Mouse (Mus musculus) cerebellum, postnatal 10 days (tissue): ENCODE data around the gene Abca8a.
"Not testable (repeated sequence)": the region's sequence is repeated elsewhere in the genome, so short reads cannot be mapped to it uniquely, and the experiment has no call there.

Experiments
- DNase-seq, 2 experiments: peaks; one replicate each; pipeline ENCODE4 v3.0.0; 2021; ENCODE audit warnings: mixed read lengths in 2 of 2

Abca8a gene

DNA sequence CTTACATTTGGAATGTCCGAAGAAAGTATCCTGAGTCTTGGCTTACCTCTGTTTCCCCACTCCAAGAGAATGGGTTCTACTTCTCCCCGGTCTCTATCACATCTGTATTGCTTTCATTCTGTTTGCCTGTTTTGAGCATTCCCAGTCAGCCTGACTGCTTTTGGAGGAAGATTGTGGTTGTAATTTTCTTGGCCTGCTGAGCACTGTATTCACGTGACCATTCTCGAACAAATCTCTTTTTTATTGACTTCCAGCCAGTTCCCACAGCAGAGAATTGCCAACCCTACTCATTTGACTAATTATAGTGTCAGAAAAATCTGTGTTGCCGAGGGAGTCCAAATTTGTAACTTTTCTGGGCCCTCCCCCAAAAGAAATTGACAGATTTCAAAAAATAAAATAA, at the start of gene Abca8a:
Abca8a (minus strand) TSS at position 121 of the 400 bp plus-strand sequence.
- peak; percentile 8 to 16 for DNase-seq

DNA sequence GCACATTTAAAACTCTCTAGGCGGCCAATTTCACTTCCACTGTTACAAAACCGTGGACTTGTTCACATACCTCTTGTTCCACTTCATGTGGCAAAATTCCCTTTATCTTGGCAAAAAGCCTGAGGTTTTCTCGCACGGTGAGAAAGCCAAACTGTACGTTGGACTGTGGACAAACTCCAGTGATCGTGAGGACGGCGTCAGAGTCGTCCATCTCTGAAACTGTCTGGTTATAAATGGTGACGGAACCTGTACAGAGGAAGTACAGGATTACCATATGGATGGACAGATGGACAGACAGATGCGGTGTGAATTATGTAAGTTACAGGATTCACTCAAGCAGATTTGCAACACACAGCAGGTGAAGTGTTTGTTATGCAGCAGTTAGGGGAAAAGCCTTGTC, 49.6 kb upstream of the Abca8a start:
- peak; percentile 28 to 35 for DNase-seq

DNA sequence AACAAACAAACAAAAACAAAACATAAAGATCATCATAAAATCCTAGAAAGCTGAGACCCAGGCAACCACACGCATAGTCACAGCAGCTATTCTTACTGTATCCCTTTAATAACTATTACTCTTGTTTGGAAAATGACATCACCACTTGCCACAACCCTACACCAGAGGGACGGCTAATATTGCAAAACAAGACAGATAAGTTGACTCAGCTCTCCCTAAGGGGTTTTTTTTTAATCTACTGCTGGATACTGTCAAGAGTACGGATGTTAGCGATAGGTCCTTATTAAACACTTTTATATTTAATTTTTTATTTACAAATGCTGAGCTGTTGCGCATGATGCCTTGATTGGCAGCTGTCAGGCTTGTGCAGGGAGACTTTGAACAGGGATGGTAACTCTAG, 35.0 kb upstream of the Abca8a start:
- DNase-seq = no peak

DNA sequence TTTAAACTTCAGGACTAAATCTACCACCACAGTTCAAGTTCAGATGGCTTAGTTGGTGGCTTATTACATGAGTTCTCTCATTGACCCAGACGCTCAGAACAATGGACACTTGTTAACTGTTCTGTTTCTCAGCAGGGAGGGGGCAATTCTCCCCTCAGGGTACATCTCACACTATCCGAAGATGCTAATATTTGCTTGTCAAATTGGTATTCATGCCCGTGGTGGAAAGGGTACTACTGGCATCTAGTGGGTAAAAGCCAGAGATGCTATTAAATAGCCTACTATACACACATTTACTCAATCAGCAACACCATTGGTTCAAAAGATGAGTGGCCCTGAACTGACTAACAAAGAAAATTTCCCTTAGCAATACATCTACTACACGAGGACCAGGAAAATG, 15.4 kb upstream of the Abca8a start:
- DNase-seq = peak; percentile 41 to 43

DNA sequence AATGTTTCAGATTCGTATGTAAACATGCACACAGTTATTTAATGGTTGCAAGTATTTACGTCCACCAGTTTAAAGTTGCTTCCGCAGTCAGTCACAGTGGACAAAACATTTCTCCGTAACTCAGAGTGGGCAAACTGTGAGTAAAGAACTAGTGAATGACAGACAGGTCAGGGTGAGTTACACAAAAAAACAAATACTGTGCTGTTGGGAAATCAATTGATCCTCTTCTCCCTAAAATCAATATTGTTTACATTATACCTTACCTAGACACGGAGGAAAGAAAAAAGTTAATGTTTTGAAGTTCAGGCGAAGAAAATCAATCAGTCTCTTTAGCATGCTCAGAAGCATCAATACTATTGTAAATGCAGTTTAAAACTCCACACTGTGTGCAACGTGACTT, 5.7 kb upstream of the Abca8a start:
- DNase-seq = no peak

DNA sequence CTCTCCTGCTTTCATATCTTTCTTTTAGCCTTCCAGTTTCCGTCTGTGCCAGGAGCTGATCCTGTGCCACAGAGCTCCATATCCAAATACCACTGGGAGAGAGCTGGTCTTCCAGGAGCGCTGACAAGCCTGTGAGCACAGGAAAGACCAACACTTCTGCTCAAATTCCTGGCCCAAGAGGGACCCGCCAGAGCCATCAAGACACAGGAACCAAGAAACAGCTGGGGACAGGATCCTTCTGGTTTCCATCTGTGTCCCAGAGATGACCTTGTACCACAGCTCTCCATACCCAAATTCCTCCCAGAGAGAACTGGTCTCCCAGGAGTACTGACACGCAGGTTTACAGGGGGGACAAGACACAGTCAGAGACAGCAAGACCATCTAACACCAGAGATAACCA, 3.1 kb upstream of the Abca8a start:
- DNase-seq = no peak

DNA sequence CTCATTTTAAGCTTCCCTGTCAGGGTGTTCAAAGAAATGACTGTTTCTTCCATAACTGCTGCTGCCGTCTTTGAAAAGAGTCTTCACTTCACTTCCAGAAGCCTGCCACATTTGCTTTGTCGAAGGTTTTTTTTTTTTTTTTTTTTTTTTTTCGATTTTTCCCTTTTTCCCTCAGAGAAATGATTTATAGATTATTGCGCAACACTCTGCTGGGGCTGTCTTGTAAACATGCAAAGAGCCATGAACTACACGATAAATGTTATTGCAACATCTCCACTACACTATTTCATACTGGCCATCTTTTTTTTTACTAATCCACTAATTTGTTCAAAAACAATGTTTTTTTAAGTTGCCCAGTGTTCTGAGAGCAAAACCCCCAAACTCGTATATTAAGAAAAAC, 1.7 kb upstream of the Abca8a start:
- no peak for DNase-seq

DNA sequence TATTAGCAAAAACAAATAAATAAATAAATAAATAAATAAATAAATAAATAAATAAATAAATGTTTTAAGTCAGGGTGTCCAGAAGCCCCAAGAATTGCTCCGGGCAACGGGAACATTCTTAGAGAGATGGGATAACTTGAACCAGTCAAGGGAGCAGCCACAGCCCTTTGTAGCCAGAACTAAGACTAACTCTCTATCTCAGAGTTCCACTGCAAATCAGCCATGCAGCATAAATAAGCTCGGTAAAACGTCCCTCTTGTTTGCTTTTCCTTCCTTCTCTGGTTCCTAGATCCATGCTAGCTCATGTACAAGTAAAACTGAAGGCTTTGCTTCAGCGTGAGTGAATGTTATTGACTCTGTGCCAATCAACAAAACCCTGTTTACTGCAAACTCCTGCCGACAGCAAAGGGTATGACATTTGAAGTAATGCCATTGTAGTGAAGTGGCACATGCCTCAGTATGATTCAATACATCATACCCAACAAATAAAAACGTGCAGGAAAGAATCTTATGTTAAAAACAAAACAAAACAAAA, 865 bp downstream of the Abca8a start:
- peak in 1 of 2 experiments; percentile 7 for DNase-seq

DNA sequence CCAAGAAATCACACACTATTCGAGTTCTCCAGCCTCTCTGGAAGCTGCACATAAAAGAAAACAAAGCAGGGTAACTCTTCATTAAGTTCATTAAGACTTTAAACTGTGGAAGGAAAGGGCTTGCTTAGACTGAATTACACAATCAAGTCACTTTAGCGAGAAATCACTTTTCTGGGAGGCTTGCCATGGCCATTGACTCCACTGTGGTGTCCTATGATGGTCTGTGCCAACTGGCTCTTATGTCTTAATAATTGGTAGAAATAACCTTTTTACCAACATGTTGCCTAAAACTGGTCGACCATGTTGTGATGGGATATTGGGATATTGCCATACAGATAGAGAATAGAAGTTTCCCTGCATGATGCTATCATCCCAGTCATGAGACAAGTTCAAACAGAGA, 1.5 kb downstream of the Abca8a start:
- DNase-seq = peak; percentile 49 to 53

DNA sequence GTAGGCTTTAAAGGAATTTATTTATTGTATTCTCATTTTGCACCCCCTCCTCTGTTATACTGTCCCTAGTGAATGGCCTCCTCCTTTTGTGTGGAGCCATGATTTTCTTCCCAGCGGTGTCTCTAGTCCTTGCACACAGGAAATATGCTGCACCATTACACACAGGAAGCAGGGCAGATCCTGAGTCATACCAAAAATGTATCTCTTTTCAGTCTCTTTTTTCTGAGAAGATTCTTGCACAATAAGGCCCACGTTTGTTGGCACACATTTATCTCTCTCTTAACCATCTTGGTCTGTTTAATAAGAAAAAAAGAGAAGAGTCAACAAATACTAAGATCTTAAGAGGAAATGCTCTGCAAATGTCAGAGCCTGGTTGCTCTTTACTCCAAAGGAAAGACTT, 4.5 kb downstream of the Abca8a start:
- DNase-seq = no peak

DNA sequence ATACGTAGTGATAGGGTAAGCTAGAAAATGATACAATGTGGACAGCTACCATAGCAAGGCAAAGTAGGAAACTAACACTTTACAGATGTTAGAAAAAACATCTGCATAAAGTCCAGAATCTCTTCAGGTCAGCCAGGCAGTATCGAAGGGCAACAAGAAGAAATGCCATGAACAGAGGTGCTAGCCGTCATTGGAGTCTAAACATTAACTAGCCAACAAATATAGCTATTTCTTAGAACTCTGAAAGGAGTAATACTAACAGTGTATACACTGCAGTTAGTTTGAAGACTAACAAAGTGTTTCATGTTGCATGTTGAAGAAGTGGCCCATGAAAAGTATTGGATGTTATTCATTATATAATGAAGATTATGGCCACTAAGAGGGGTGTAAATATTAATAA, 23.6 kb downstream of the Abca8a start:
- DNase-seq = no peak

DNA sequence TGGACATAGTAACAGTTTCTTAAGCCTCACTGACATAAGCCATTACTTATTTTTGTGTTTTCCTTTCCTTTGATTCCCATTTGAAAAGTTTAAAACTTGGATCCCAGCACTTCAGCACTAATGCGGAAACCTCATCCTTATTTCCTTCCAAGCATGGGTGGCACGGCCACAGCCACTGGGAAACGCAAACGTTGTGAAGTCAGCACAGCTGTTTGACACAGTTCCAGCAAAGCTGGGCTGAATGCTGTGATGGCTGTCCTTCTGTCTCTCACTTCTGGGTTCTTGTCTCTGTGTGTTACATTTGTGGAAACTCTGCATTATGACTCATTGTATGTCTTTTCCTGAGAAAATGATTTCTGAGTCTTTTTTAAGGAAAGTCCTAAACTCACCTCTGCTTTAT, 34.7 kb downstream of the Abca8a start:
- DNase-seq = no peak

DNA sequence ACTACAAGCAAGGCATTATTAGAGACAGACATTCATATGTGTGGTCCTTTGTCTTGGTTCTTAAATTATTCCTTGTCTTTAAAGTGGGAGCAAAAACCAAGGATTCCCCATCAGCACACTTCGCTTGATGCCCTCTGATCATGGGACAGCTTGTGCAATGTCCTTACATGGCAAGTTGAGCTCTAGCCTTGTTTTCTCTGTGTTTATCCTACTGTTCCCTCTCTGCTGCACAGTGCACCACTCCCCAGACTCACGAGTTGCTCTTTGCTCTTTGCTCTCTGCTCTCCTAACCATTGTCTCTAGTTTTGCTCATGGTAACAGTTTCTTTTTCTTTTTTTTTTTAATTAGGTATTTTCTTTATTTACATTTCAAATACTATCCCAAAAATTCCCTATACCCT, 35.7 kb downstream of the Abca8a start:
- DNase-seq = no peak

DNA sequence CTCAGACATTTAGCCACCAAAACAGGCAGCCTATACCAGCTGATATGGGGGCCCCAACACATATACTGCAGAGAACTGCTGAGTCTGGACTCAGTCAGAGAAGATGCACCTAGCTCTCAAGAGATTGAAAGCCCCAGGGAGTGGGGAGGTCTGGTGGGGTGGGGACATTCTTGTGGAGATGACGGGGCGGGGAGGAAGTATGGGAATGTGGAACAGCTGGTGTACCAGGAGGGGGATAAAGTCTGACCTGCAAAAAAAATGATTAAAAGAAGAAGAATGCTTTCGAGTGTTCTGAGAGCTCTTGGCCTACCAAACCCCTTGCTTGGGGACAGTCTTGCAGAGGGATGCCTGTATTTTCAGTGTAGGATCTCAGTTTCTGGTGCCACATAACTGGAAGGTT, 42.1 kb downstream of the Abca8a start:
- DNase-seq = no peak

DNA sequence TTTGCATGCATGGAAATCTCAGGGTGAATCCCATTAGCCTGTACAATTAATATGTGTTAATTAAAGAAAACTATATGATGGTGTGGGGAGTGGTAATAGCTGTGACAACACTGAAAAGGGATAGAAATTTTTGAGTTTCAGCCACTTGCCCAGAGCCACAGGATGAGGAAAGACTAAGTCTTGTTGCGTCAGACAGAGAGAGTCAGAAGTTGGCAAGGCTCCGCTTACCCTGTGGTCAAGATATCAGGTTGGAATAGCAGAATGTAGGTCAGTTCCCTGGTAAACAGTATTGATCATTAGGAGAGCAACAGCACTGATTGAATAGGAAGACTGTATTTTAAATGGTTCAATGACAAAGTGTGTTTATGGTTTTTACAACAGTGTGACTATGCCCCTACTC, 58.0 kb downstream of the Abca8a start:
- no peak for DNase-seq

DNA sequence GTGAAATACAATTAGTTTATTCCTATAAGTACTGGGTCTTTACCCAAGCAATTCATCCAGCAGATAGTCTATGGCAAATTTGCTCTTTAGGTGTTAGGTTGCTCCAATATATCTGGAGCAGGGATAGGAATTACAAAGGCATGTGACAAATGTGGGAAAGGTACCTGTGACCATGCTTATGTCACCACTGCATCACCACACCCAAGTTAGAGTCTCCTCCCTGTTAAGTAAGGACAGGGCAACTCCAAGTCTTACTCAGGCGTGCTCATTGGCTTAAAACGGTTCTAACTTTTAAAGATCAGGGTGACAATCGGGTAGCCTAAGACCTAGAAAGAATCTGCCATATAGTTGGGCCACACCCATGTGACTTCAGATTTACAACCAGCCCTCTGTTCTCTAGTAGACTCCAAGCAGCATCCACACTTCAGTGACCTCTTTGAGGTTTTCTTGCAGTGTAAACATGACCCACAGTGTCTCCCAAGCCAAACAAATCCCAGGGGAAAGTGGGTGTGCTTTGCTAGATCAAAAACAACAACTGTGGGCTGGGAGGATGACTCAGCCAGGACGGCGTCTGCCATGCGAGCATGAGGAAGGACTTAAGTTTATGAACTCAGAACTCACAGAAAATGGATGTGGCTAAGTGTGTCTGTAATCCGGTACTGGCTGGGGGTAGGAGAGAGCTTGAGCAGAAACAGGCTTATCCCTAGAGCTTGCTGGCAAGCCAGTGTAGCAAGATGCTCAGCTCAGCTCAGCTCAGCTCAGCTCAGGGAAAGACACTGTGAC, 66.7 kb downstream of the Abca8a start:
- no peak for DNase-seq

DNA sequence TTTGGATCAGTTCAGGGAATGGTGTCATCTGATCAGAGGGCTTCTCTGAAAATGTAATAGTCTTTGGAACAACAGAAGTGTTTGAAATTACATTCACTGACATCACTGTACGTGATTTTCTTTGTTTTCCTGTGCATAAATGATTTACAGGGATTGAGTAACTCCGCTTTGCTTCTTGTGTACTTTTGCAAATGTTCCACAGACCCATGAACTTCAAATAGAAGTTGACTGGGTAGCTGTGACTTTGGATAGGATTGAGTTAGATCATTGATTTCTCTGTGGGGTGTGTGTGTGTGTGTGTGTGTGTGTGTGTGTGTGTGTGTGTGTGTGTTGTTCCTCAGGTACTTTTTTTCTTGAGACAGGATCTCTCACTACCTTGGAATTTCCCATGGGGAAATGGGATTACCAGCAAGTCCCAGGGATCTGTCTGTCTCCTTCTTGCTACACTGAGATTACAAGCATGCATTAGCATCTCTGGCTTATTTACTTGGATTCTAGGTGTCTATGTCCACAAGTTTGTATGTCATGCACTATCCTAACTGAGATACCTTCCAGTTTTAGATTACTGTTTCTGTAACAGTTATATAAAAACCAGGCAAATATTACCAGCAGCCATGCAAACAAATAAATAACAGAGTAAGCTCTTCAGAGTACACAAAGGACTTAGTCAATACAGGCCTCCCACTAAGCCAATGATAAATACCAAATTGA, 84.8 kb downstream of the Abca8a start:
- DNase-seq = no peak

DNA sequence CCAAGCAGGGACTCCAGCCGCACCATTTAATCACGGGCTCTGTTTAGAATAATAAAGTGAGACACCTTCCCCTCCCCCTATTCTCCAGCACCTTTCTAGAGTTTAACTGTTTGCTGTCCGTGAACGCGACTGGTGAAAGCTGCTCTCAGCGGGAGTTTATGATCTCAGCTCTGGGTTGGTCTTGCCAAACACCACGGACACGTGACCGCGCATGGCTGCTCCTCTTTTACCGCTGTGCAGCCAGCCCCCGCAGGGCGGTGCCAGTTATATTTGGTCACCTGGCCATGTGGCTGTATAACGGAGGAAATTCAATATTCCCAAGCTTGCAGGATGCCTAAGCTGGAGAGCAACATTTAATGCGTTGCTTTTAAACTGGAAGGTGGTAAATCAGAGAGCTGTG, 100.2 kb downstream of the Abca8a start, which contains the start of gene Abca8b:
Abca8b (minus strand) TSS at position 222 of the 400 bp plus-strand sequence.
- DNase-seq = peak; percentile 94 to 95

DNA sequence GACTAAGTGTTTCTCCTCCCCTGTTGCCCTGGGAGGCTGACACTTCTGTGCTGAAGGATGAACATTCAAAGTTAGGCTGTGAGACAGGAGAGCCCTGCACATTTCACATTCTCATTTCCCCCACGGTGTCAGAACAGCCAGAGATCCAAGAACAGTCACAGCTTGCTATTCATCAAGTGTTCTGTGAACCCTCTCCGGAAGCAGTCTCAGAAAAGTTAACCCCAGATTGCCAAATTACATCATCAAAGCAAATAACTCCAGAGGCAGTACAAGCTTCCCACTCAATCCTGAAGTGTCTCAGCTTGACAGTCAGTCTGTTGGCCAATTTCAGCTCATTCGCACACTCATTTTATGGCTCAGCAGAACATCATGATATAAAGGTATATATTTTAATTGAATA, 100.8 kb downstream of the Abca8a start:
- DNase-seq = peak; percentile 10 to 36

DNA sequence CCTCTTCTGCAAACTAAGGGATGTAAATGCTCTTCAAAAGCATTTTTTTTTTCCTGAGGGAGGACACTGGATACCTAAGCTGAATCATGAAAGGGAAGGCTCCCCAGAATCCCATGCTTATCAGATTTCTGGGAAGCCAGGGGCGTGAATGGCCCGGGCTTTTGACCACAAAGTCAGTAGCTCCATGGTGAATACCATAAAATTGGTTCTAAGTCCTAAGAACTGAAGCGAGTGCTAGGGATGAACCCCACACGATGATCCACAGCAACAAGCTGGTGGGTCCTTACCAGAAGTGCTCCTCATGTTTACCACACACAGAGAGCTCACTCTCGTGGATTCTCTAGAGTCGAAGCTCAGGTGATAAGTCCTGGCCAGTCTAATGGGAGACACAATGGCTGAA, 101.8 kb downstream of the Abca8a start:
- no peak for DNase-seq

DNA sequence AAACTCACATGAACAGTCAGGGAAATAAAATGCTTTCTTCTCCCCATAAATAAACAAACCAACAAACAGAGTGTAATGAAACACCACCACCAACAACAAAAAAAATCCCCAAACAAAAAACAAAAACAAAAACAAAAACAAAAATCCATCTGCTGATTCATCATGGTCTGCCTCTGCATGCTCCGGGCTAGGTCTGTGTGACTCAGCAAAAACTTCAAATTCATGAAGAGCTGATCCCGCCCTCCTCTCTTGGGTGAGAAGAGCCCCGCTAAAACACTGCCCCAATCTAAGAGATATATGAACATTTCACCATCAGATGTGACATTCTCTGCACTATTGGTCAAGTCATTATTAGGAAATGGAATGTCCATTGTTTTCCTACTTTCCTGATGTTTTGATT, 104.5 kb downstream of the Abca8a start:
- DNase-seq = no peak

DNA sequence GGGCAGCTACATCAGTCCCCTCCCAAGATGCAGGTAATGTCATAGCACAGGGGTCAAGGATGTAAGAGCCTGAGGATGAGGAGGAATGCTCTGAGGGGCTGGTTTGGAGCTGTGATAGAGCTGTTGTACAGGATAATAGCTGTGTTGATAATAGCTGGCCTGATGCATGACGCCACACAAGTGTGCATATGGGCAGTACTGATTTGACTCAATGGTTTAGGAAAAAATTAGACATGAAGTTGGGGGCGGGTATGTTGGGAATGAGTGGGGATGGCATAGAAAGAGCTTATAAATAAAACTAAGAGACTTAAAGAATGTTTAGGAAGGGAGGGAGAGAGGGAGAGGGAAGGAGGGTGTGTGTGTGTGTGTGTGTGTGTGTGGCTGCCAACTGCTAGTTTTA, 105.5 kb downstream of the Abca8a start:
- DNase-seq = no peak

DNA sequence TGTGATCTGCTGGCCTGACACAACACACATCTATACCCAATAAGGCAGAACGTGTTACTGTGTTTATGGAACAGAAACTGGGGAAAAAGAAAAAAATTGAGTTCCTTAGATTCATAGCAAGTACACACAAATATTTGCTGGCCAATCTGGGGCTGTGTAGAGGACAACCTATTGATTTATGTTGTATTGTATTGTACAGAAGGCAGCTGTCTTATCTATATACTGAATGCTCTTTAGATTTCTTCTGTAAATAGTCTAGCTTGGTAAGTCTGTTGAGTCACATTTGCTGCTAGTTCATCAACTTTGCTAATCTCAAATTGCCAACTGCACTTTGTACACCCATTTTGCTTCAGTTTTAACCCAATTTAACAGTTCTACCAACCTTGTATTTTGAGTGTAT, 107.6 kb downstream of the Abca8a start:
- DNase-seq = no peak

DNA sequence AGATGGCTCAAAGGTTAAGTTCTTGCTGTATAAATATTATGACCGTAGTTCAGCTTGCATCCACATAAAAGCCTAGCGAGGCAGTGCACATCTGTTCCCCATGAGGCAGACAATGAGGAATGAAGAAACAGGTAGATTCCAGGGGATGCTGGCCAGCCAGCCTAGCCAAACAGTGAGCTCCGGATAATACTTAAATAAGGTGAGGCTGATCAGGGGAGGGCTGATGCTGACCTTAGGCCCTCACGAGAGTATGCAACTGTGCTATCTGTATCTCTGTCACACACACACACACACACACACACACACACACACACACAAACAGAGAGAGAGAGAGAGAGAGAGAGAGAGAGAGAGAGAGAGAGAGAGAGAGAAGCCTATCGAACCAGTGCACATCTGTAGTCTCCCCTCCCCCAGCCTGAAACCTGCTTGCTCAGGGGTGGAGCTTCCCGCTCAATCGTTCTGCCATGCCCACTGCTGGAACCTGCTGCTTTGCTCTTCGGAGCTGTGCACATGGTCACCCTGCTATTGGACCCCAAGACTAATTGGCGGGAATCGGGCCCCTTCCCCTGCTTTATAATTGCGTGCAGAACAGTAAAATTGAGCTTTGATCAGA, 108.2 kb downstream of the Abca8a start:
- not testable (repeated sequence) for DNase-seq
